Mouse (Mus musculus) stomach, embryonic 15.5 days (tissue): ENCODE results near the gene Rrp7a. TPM values are rescaled to one million over a fixed set of nuclear protein-coding genes. Genes with fewer than 3 reads are reported as not detected.
"Not testable (repeated sequence)": the region's sequence is repeated elsewhere in the genome, so short reads cannot be mapped to it uniquely, and the experiment has no call there.

Source experiments
- ATAC-seq: fragments of 200-750 bp; cut with Nextera tagmentation; 2 replicates; pipeline ENCODE4 v1.8.0; 2017; ENCODE audit warnings: low read depth, moderate number of reproducible peaks, moderate TSS enrichment; ENCODE audit not compliant: insufficient read depth, low FRiP score
- H3K27ac ChIP-seq: fragments of 300-500 bp; sonication (generic); 2 replicates; pipeline ENCODE4 v1.5.1; 2015; ENCODE audit warnings: mild to moderate bottlenecking, inconsistent platforms
- H3K27me3 ChIP-seq: fragments of 300-500 bp; sonication (generic); replicated peaks from 2 replicates; pipeline ENCODE4 v1.6.1; 2015; ENCODE audit warnings: inconsistent platforms
- H3K36me3 ChIP-seq: fragments of 300-500 bp; sonication (generic); 2 replicates; pipeline ENCODE4 v1.6.1; 2015; ENCODE audit warnings: inconsistent platforms
- H3K4me1 ChIP-seq: fragments of 300-500 bp; sonication (generic); 2 replicates; pipeline ENCODE4 v1.6.1; 2015; ENCODE audit warnings: inconsistent platforms
- H3K4me2 ChIP-seq: fragments of 300-500 bp; sonication (generic); 2 replicates; pipeline ENCODE4 v1.6.1; 2015; ENCODE audit warnings: mild to moderate bottlenecking, inconsistent platforms
- H3K4me3 ChIP-seq: fragments of 300-500 bp; sonication (generic); replicated peaks from 2 replicates; pipeline ENCODE4 v1.5.1; 2015; ENCODE audit warnings: inconsistent platforms
- H3K9ac ChIP-seq: fragments of 300-500 bp; sonication (generic); 2 replicates; pipeline ENCODE4 v1.6.1; 2015; ENCODE audit warnings: inconsistent platforms
- H3K9me3 ChIP-seq: fragments of 300-500 bp; sonication (generic); 2 replicates; pipeline ENCODE4 v1.6.1; 2016; ENCODE audit warnings: inconsistent platforms
- WGBS: fragments of 180-500 bp; shearing (Covaris S2); methylation state at CpG from one replicate; pipeline ENCODE4 v1.1.7; 2015; 5-methylcytosine and 5-hydroxymethylcytosine counted together
- polyA plus RNA-seq: library from polyadenylated mRNA; unstranded; fragments of >200 nt; fragmentation: Nextera tagmentation; extraction: Ambion mirVana; gene quantifications from 2 replicates; pipeline ENCODE4 v1.2.1, GENCODE M21; 2015

Rrp7a gene
- polyA plus RNA-seq, 1 experiment from 2014 or later = 56.0 TPM

- Histone ChIP-seq H3K27ac (no peak overlapping the region), H3K4me3 (no peak overlapping the region), H3K9ac (no peak overlapping the region), H3K36me3 (peaks cover 75% of the 10 kb centered on the region), H3K4me2 (no peak overlapping the region), H3K4me1 (no peaks in the 10 kb centered on the region), H3K9me3 (no peaks in the 10 kb centered on the region), H3K27me3 (no peaks in the 10 kb centered on the region)
- no peak for ATAC-seq
- 87% methylated on average over 7 of the region's 7 CpGs for WGBS
Observed at GRCm38 (mm10) chr15:83129530-83130231, 7.1 kb upstream of the Rrp7a start.

GRCm38 (mm10) chr15:83127037-83127436 lies 4.4 kb upstream of the Rrp7a start:
- H3K27me3 ChIP-seq, H3K9me3 ChIP-seq, H3K9ac ChIP-seq, H3K4me1 ChIP-seq, H3K4me3 ChIP-seq, ATAC-seq, H3K4me2 ChIP-seq, H3K27ac ChIP-seq: not testable (repeated sequence)
- H3K36me3 ChIP-seq = peaks cover 57% of the 10 kb centered on the region
- 77% methylated on average over 3 of the region's 3 CpGs for WGBS

- H3K27me3 ChIP-seq = no peaks in the 10 kb centered on the region
- no peak overlapping the region for H3K4me3 ChIP-seq
- WGBS = 94% methylated on average over 9 of the region's 9 CpGs
- H3K27ac ChIP-seq = no peak overlapping the region
- H3K4me2 ChIP-seq = no peak overlapping the region
- H3K4me1 ChIP-seq = peaks cover 2% of the 10 kb centered on the region; the same call in 1 of the 2 replicates
- no peak overlapping the region for H3K9ac ChIP-seq
- H3K9me3 ChIP-seq = no peaks in the 10 kb centered on the region
- no peak for ATAC-seq
- peaks cover 52% of the 10 kb centered on the region for H3K36me3 ChIP-seq
Observed at GRCm38 (mm10) chr15:83126582-83126981, 4.0 kb upstream of the Rrp7a start.

- no peak for ATAC-seq
Observed at GRCm38 (mm10) chr15:83124625-83125024, 2.0 kb upstream of the Rrp7a start.

GRCm38 (mm10) chr15:83121709-83122565 lies 664 bp downstream of the Rrp7a start:
- H3K9ac ChIP-seq = peak overlapping the region; percentile 65
- H3K27me3 ChIP-seq = no peaks in the 10 kb centered on the region
- H3K4me2 ChIP-seq = peak overlapping the region; percentile 75
- H3K4me1 ChIP-seq = peaks cover 7% of the 10 kb centered on the region; the same call in 1 of the 2 replicates
- WGBS = 3% methylated on average over 43 of the region's 43 CpGs
- H3K27ac ChIP-seq = peak overlapping the region; percentile 81
- H3K9me3 ChIP-seq = no peaks in the 10 kb centered on the region
- ATAC-seq = peak; percentile 24
- peaks cover 37% of the 10 kb centered on the region for H3K36me3 ChIP-seq
- peak overlapping the region; percentile 99 for H3K4me3 ChIP-seq

More at GRCm38 (mm10) chr15:83124625-83125024, 2.0 kb upstream of the Rrp7a start:
- H3K27ac ChIP-seq = no peak overlapping the region
- peaks cover 37% of the 10 kb centered on the region for H3K36me3 ChIP-seq
- no peaks in the 10 kb centered on the region for H3K9me3 ChIP-seq
- no peak overlapping the region for H3K4me2 ChIP-seq
- H3K9ac ChIP-seq = no peak overlapping the region
- H3K4me3 ChIP-seq = no peak overlapping the region
- H3K27me3 ChIP-seq = no peaks in the 10 kb centered on the region
- peaks cover 7% of the 10 kb centered on the region; the same call in 1 of the 2 replicates for H3K4me1 ChIP-seq
- 61% methylated on average over 5 of the region's 5 CpGs for WGBS

GRCm38 (mm10) chr15:83118360-83118759 lies 4.2 kb downstream of the Rrp7a start:
- ATAC-seq = no peak
- peaks cover 39% of the 10 kb centered on the region for H3K36me3 ChIP-seq
- no peaks in the 10 kb centered on the region for H3K9me3 ChIP-seq
- H3K4me3 ChIP-seq = no peak overlapping the region
- no peak overlapping the region for H3K9ac ChIP-seq
- H3K27ac ChIP-seq = no peak overlapping the region
- no peak overlapping the region for H3K4me2 ChIP-seq
- peaks cover 7% of the 10 kb centered on the region; the same call in 1 of the 2 replicates for H3K4me1 ChIP-seq
- WGBS = 63% methylated on average over 7 of the region's 7 CpGs
- H3K27me3 ChIP-seq = no peaks in the 10 kb centered on the region

DNA sequence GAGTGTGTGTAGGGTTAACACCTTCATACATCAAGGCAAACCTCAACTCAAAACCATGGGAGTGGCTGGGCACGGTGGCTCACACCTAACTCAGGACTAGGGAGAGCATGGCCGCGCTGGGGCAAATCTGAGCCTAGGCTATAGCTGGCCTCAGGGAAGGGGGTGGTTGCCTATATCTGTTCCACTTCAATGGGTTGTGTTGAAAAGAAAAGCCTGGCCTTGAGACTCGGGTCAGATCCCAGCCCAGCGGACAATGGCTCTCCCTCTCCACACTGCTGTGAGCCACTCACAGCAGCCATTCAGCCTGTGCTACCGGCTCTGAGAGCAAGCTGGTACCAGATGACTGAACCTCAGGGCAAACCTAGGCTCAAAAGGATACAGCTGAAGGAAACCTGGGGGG lies 7.5 kb downstream of the Rrp7a start:
- no peak overlapping the region for H3K4me3 ChIP-seq
- 78% methylated on average over 6 of the region's 6 CpGs for WGBS
- H3K9me3 ChIP-seq = no peaks in the 10 kb centered on the region
- ATAC-seq = no peak; the same call in 1 of the 2 replicates
- no peak overlapping the region for H3K27ac ChIP-seq
- H3K27me3 ChIP-seq = no peaks in the 10 kb centered on the region
- no peak overlapping the region for H3K9ac ChIP-seq
- H3K4me2 ChIP-seq = no peak overlapping the region
- peaks cover 38% of the 10 kb centered on the region for H3K36me3 ChIP-seq
- peaks cover 5% of the 10 kb centered on the region for H3K4me1 ChIP-seq

GRCm38 (mm10) chr15:83114106-83114505 lies 8.5 kb downstream of the Rrp7a start:
- H3K4me3 ChIP-seq = no peak overlapping the region
- H3K4me2 ChIP-seq = no peak overlapping the region
- no peak for ATAC-seq
- H3K36me3 ChIP-seq = peaks cover 37% of the 10 kb centered on the region
- H3K27ac ChIP-seq = no peak overlapping the region
- whole genome bisulfite sequencing = 72% methylated on average over 9 of the region's 9 CpGs
- no peaks in the 10 kb centered on the region for H3K9me3 ChIP-seq
- no peaks in the 10 kb centered on the region for H3K27me3 ChIP-seq
- H3K4me1 ChIP-seq = peaks cover 5% of the 10 kb centered on the region
- H3K9ac ChIP-seq = no peak overlapping the region

DNA sequence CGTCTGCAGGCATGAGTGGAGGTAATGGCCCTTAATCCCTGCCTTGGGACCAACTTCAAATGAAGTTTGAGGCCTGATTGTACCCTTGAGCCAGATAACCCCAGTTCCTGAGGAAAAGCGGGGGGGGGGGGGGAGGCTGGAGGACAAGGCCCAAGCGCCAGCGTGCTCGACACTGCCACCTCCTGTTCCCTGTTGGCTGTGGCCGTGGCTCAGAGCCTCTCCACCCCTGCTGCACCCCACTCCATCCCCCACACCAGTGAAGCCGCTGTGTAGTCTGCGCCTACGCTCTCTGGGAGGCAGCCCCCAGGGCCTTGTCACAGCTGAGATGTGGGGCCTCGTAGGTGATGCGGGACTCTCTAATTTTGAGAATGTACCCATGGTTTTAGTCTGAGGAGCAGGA lies 9.7 kb downstream of the Rrp7a start:
- ATAC-seq = peak; percentile 19; the same call in 1 of the 2 replicates
- Histone ChIP-seq H3K4me2 (no peak overlapping the region), H3K9me3 (no peaks in the 10 kb centered on the region), H3K9ac (no peak overlapping the region), H3K4me1 (peaks cover 5% of the 10 kb centered on the region), H3K27ac (no peak overlapping the region), H3K27me3 (no peaks in the 10 kb centered on the region), H3K4me3 (no peak overlapping the region), H3K36me3 (peaks cover 26% of the 10 kb centered on the region)
- WGBS = 9% methylated on average over 11 of the region's 11 CpGs

GRCm38 (mm10) chr15:83111874-83112273 lies 10.7 kb downstream of the Rrp7a start:
- H3K4me3 ChIP-seq = no peak overlapping the region
- 78% methylated on average over 7 of the region's 7 CpGs for WGBS
- no peaks in the 10 kb centered on the region for H3K27me3 ChIP-seq
- H3K9ac ChIP-seq = no peak overlapping the region
- no peaks in the 10 kb centered on the region for H3K9me3 ChIP-seq
- no peak for ATAC-seq
- H3K27ac ChIP-seq = no peak overlapping the region
- peaks cover 16% of the 10 kb centered on the region; the same call in 1 of the 2 replicates for H3K36me3 ChIP-seq
- H3K4me2 ChIP-seq = no peak overlapping the region
- peaks cover 5% of the 10 kb centered on the region for H3K4me1 ChIP-seq

GRCm38 (mm10) chr15:83111290-83111689 lies 11.3 kb downstream of the Rrp7a start:
- Histone ChIP-seq H3K27ac (no peak overlapping the region), H3K27me3 (no peaks in the 10 kb centered on the region), H3K4me2 (no peak overlapping the region), H3K4me3 (no peak overlapping the region), H3K9me3 (no peaks in the 10 kb centered on the region), H3K36me3 (peaks cover 10% of the 10 kb centered on the region; the same call in 1 of the 2 replicates), H3K4me1 (peaks cover 5% of the 10 kb centered on the region), H3K9ac (no peak overlapping the region)
- WGBS = 54% methylated on average over 6 of the region's 6 CpGs
- no peak for ATAC-seq

GRCm38 (mm10) chr15:83107814-83108213 lies 14.8 kb downstream of the Rrp7a start:
- Histone ChIP-seq H3K27ac (no peak overlapping the region), H3K36me3 (0 out of 2 replicates have a peak, but pooled peaks cover 4% of the 10 kb centered on the region), H3K27me3 (no peaks in the 10 kb centered on the region), H3K4me3 (no peak overlapping the region), H3K4me2 (no peak overlapping the region), H3K4me1 (peaks cover 2% of the 10 kb centered on the region), H3K9ac (no peak overlapping the region), H3K9me3 (no peaks in the 10 kb centered on the region)
- 78% methylated on average over 6 of the region's 6 CpGs for WGBS
- ATAC-seq = no peak
